Mouse (Mus musculus) stomach, postnatal 0 days (tissue): ENCODE measurements around the gene Ina.

Experiments
- CTCF ChIP-seq: IDR thresholded peaks from 2 replicates; pipeline ENCODE4 v1.5.1; 2016; ENCODE audit warnings: antibody characterized with exemption, low read depth, mild to moderate bottlenecking, moderate library complexity
- EP300 ChIP-seq: optimal IDR thresholded peaks from 2 replicates; pipeline ENCODE3; 2016; ENCODE audit warnings: antibody characterized with exemption

DNA sequence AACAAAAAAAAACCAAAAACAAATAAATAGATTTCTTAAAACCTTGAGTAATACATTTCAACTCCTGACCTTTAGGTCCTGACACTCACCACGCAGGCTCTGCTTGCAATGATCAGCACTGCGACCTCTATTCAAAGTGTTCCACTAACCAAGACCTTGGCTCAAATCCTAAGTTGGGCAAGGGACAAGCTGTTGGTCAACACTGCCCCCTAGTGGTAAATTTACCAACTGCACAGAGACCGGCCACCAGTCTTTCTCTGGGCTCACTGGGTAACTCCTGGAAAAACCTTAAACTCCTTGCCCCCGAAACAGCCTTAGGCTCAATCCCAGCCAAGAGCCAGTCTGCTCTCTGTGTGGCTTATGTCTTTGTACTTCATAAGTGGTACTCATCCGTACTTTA, 23.4 kb upstream of the Ina start:
- peak; percentile 99 for TF ChIP-seq CTCF
- no peak for TF ChIP-seq EP300
